Comparison of ENCODE assay signal across 20 mouse cellular contexts in the genomic region with DNA sequence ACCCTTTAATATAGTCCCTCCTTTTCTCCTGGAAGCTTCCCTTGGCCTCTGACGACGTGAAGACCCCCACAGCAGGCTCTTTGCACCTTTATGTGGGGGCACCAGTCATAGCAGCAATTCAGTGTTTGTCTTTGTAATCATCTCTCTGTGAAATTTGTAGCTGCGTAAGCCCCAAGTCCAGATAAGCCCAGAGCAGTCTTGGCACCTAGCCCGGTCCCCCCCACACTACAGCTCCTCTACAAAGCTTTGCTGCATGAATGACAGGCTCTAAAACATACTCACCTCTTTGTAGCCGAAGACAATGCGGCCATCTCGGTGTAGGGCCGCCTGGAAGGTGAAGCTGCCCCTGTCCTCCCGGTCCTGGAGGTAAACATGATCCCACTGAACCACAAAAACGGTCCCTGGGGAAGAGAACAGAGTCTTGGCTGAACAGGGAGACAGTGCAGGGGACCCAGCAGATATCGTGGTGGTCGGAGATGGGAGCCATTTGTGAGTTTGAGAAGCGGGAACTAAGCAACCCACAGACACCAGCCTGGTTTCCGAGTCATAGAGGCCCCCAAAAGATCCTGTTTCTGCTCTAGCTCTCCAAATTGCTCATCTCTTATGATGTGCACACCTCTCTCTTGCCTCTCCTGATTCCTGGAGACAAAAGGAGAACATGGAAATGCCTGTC. TPM values are rescaled to one million over a fixed set of nuclear protein-coding genes. Genes with fewer than 3 reads are reported as not detected.
DNase-seq lines count a peak whose midpoint lies in the region; ATAC-seq and TF ChIP-seq lines count a peak whose summit lies in the region.
"Had no signal": no experiment of that assay in that cellular context is flagged by ENCODE, and none has a peak within 500 bp of the region (broad histone marks: within the 10 kb centered on the region; RNA-seq: fewer than 3 reads in every experiment).

No protein-coding gene starts in this region.

- peaks cover 4% of the 10 kb centered on the region; the same call in 1 of the 2 replicates for H3K4me1 ChIP-seq in embryonic facial prominence, embryonic 14.5 days (ENCODE audit: control insufficient read depth, insufficient read depth, low read length)
- H3K4me1 ChIP-seq in embryonic facial prominence, embryonic 10.5 days = peaks cover 38% of the 10 kb centered on the region
- 0 out of 2 replicates have a peak, but pooled peaks cover 5% of the 10 kb centered on the region for H3K4me1 ChIP-seq in heart, postnatal 0 days (ENCODE audit: control insufficient read depth, insufficient read depth)
- H3K4me1 ChIP-seq in midbrain, embryonic 14.5 days (ENCODE audit: control insufficient read depth, insufficient read depth, low read length) = peaks cover 28% of the 10 kb centered on the region
- H3K4me1 ChIP-seq in midbrain, embryonic 16.5 days (ENCODE audit: control insufficient read depth, insufficient read depth, low read length) = peaks cover 31% of the 10 kb centered on the region
- H3K4me1 ChIP-seq in liver, postnatal 0 days (ENCODE audit: insufficient read depth) = peaks cover 12% of the 10 kb centered on the region
- H3K4me1 ChIP-seq: limb, embryonic 12.5 days had no signal

- no peak for TF ChIP-seq CTCF in heart, postnatal 0 days (IDR thresholded peaks at IDR 0.05; ENCODE audit: low read depth)
- TF ChIP-seq CTCF in liver, postnatal 0 days (IDR thresholded peaks at IDR 0.05; ENCODE audit: low read depth) = no peak

- no peak for TF ChIP-seq EP300 in heart, postnatal 0 days (IDR thresholded peaks at IDR 0.05; ENCODE audit: low read depth)
- no peak for TF ChIP-seq EP300 in liver, postnatal 0 days (IDR thresholded peaks at IDR 0.05; ENCODE audit: low read depth)

- H3K9ac ChIP-seq in embryonic facial prominence, embryonic 14.5 days (ENCODE audit: low read depth, low read length) = no peak overlapping the region
- no peak overlapping the region for H3K9ac ChIP-seq in heart, postnatal 0 days (replicated peaks; ENCODE audit: low read depth, low read length)
- no peak overlapping the region for H3K9ac ChIP-seq in midbrain, embryonic 14.5 days (replicated peaks; ENCODE audit: low read length)
- H3K9ac ChIP-seq in midbrain, embryonic 16.5 days (ENCODE audit: low read depth, low read length) = no peak overlapping the region
- H3K9ac ChIP-seq in liver, postnatal 0 days (replicated peaks) = no peak overlapping the region
- H3K9ac ChIP-seq: hindbrain, embryonic 15.5 days; limb, embryonic 12.5 days; midbrain, embryonic 12.5 days had no signal

- peak; percentile 16 for DNase-seq in embryonic facial prominence, embryonic 14.5 days (ENCODE audit: low spot score)
- no peak for DNase-seq in embryonic facial prominence, embryonic 10.5 days (ENCODE audit: low spot score)
- peak; percentile 26 for DNase-seq in heart, postnatal 0 days (ENCODE audit: low spot score)
- DNase-seq in heart, adult 18-20 months = no peak
- DNase-seq in midbrain, embryonic 14.5 days = peak; percentile 31
- DNase-seq in liver, postnatal 0 days = peak; percentile 45
- DNase-seq in neural tube, embryonic 10.5 days (ENCODE audit: extremely low spot score, low spot score) = no peak
- DNase-seq: adrenal gland, postnatal 10 days; cerebellum, adult 11-12 months; cerebellum, postnatal 25 days; heart, adult 11 months; kidney, postnatal 14 days; lung, postnatal 36 days; right cerebral cortex, adult 18-20 months had no signal

- no peaks in the 10 kb centered on the region for H3K36me3 ChIP-seq in embryonic facial prominence, embryonic 14.5 days (ENCODE audit: control insufficient read depth, insufficient read depth, low read length)
- H3K36me3 ChIP-seq in embryonic facial prominence, embryonic 10.5 days (replicated peaks) = no peaks in the 10 kb centered on the region
- H3K36me3 ChIP-seq in heart, postnatal 0 days (replicated peaks; ENCODE audit: control insufficient read depth, insufficient read depth, low read length) = no peaks in the 10 kb centered on the region
- no peaks in the 10 kb centered on the region for H3K36me3 ChIP-seq in midbrain, embryonic 14.5 days (ENCODE audit: control insufficient read depth, insufficient read depth, low read length)
- no peaks in the 10 kb centered on the region for H3K36me3 ChIP-seq in midbrain, embryonic 16.5 days (ENCODE audit: control insufficient read depth, insufficient read depth, low read length)
- no peaks in the 10 kb centered on the region for H3K36me3 ChIP-seq in liver, postnatal 0 days (replicated peaks; ENCODE audit: insufficient read depth, low read length)
- H3K36me3 ChIP-seq: hindbrain, embryonic 15.5 days; limb, embryonic 12.5 days; midbrain, embryonic 12.5 days had no signal

- H3K4me3 ChIP-seq in embryonic facial prominence, embryonic 14.5 days (ENCODE audit: low read depth, low read length) = no peak overlapping the region
- no peak overlapping the region for H3K4me3 ChIP-seq in embryonic facial prominence, embryonic 10.5 days
- H3K4me3 ChIP-seq in heart, postnatal 0 days (ENCODE audit: low read depth, low read length) = no peak overlapping the region
- no peak overlapping the region for H3K4me3 ChIP-seq in midbrain, embryonic 14.5 days (replicated peaks; ENCODE audit: low read depth, low read length)
- H3K4me3 ChIP-seq in midbrain, embryonic 16.5 days (ENCODE audit: low read depth, low read length) = no peak overlapping the region
- no peak overlapping the region for H3K4me3 ChIP-seq in liver, postnatal 0 days (ENCODE audit: low read depth, low read length)
- H3K4me3 ChIP-seq: hindbrain, embryonic 15.5 days; limb, embryonic 12.5 days; midbrain, embryonic 12.5 days had no signal

- no peaks in the 10 kb centered on the region for H3K9me3 ChIP-seq in embryonic facial prominence, embryonic 14.5 days (ENCODE audit: control insufficient read depth, low read length)
- H3K9me3 ChIP-seq in embryonic facial prominence, embryonic 10.5 days = no peaks in the 10 kb centered on the region
- H3K9me3 ChIP-seq in heart, postnatal 0 days (replicated peaks; ENCODE audit: control insufficient read depth, low read length) = no peaks in the 10 kb centered on the region
- H3K9me3 ChIP-seq in midbrain, embryonic 14.5 days (ENCODE audit: control insufficient read depth, low read length) = no peaks in the 10 kb centered on the region
- H3K9me3 ChIP-seq in midbrain, embryonic 16.5 days (replicated peaks; ENCODE audit: control insufficient read depth, low read length, poor library complexity, severe bottlenecking) = no peaks in the 10 kb centered on the region
- H3K9me3 ChIP-seq in liver, postnatal 0 days (ENCODE audit: low read length) = no peaks in the 10 kb centered on the region
- H3K9me3 ChIP-seq: hindbrain, embryonic 15.5 days; limb, embryonic 12.5 days; midbrain, embryonic 12.5 days had no signal

- no peaks in the 10 kb centered on the region for H3K27me3 ChIP-seq in embryonic facial prominence, embryonic 14.5 days (replicated peaks; ENCODE audit: control insufficient read depth, insufficient read depth, low read length)
- no peaks in the 10 kb centered on the region for H3K27me3 ChIP-seq in embryonic facial prominence, embryonic 10.5 days (replicated peaks; ENCODE audit: low read depth, poor library complexity, severe bottlenecking)
- H3K27me3 ChIP-seq in heart, postnatal 0 days (ENCODE audit: control insufficient read depth, insufficient read depth, low read length) = no peaks in the 10 kb centered on the region
- no peaks in the 10 kb centered on the region for H3K27me3 ChIP-seq in midbrain, embryonic 14.5 days (ENCODE audit: control insufficient read depth, insufficient read depth, low read length)
- H3K27me3 ChIP-seq in midbrain, embryonic 16.5 days (ENCODE audit: control insufficient read depth, insufficient read depth, low read depth, low read length) = no peaks in the 10 kb centered on the region
- no peaks in the 10 kb centered on the region for H3K27me3 ChIP-seq in liver, postnatal 0 days (ENCODE audit: insufficient read depth, low read length)
- H3K27me3 ChIP-seq: CH12.LX; hindbrain, embryonic 15.5 days; limb, embryonic 12.5 days; midbrain, embryonic 12.5 days had no signal

- H3K27ac ChIP-seq in embryonic facial prominence, embryonic 14.5 days (replicated peaks; ENCODE audit: low read depth, low read length) = no peak overlapping the region
- no peak overlapping the region for H3K27ac ChIP-seq in embryonic facial prominence, embryonic 10.5 days (replicated peaks)
- no peak overlapping the region for H3K27ac ChIP-seq in heart, postnatal 0 days (ENCODE audit: low read depth)
- H3K27ac ChIP-seq in midbrain, embryonic 14.5 days (replicated peaks; ENCODE audit: low read depth, low read length) = no peak overlapping the region
- H3K27ac ChIP-seq in midbrain, embryonic 16.5 days (ENCODE audit: low read length) = no peak overlapping the region; the same call in 1 of the 2 replicates
- no peak overlapping the region for H3K27ac ChIP-seq in liver, postnatal 0 days (ENCODE audit: low read depth)
- H3K27ac ChIP-seq: hindbrain, embryonic 15.5 days; limb, embryonic 12.5 days; midbrain, embryonic 12.5 days had no signal

- no peak for ATAC-seq in embryonic facial prominence, embryonic 14.5 days (ENCODE audit: low read depth)
- ATAC-seq in heart, postnatal 0 days (ENCODE audit: insufficient read depth, low read depth) = no peak
- ATAC-seq in midbrain, embryonic 14.5 days (ENCODE audit: low FRiP score, low TSS enrichment) = no peak
- ATAC-seq in midbrain, embryonic 16.5 days = no peak
- no peak for ATAC-seq in liver, postnatal 0 days
- ATAC-seq: intestine, postnatal 0 days had no signal

- no peak overlapping the region for H3K4me2 ChIP-seq in embryonic facial prominence, embryonic 14.5 days (ENCODE audit: low read depth, low read length)
- H3K4me2 ChIP-seq in heart, postnatal 0 days (ENCODE audit: low read depth, low read length) = no peak overlapping the region
- H3K4me2 ChIP-seq in midbrain, embryonic 14.5 days (ENCODE audit: low read length) = no peak overlapping the region
- no peak overlapping the region for H3K4me2 ChIP-seq in midbrain, embryonic 16.5 days (ENCODE audit: low read length)
- H3K4me2 ChIP-seq in liver, postnatal 0 days (ENCODE audit: low read depth, low read length) = no peak overlapping the region
- H3K4me2 ChIP-seq: hindbrain, embryonic 15.5 days; limb, embryonic 12.5 days; midbrain, embryonic 12.5 days had no signal

- WGBS in embryonic facial prominence, embryonic 14.5 days = 74% methylated on average over 14 of the region's 14 CpGs
- WGBS in embryonic facial prominence, embryonic 10.5 days = 84% methylated on average over 14 of the region's 14 CpGs
- 26% methylated on average over 14 of the region's 14 CpGs for WGBS in heart, postnatal 0 days
- 72% methylated on average over 14 of the region's 14 CpGs for WGBS in midbrain, embryonic 14.5 days
- 62% methylated on average over 14 of the region's 14 CpGs for WGBS in midbrain, embryonic 16.5 days
- 39% methylated on average over 14 of the region's 14 CpGs for WGBS in liver, postnatal 0 days (ENCODE audit: insufficient replicate concordance)

RNA-seq across cellular contexts. Expression of a gene that starts 31.6 kb away (rescaled TPM):
- polyA plus RNA-seq in embryonic facial prominence, embryonic 14.5 days (2014; fragmentation: Nextera tagmentation; extraction: Ambion mirVana) = 1.6 and 2.0 TPM in 2 replicates
- 0.07 and 0.13 TPM in 2 replicates for polyA plus RNA-seq in embryonic facial prominence, embryonic 10.5 days (2016; fragmentation: Nextera tagmentation; extraction: Ambion mirVana)
- total RNA-seq in heart, postnatal 0 days (2014; rRNA removed; ENCODE audit: low replicate concordance) = 0.39 and 2.6 TPM in 2 replicates
- polyA plus RNA-seq in heart, postnatal 0 days (2015; fragmentation: Nextera tagmentation; extraction: Ambion mirVana) = 2.1 TPM in 2 replicates
- 1 to 10 TPM; 3.2 to 4.6 TPM for total RNA-seq in heart, adult 18-20 months (2021)
- 0.96 and 1.2 TPM in 2 replicates for polyA plus RNA-seq in midbrain, embryonic 14.5 days (2014; fragmentation: Nextera tagmentation; extraction: Ambion mirVana)
- polyA plus RNA-seq in midbrain, embryonic 16.5 days (2015; fragmentation: Nextera tagmentation; extraction: Ambion mirVana) = 2.7 and 3.1 TPM in 2 replicates
- 0.75 TPM in 2 replicates for polyA plus RNA-seq in liver, postnatal 0 days (2015; fragmentation: Nextera tagmentation; extraction: Ambion mirVana)
- polyA plus RNA-seq: limb, embryonic 12.5 days had no signal

RNA-seq across cellular contexts. Expression of a gene that starts 41.4 kb away (rescaled TPM):
- 6.1 and 7.0 TPM in 2 replicates for polyA plus RNA-seq in embryonic facial prominence, embryonic 14.5 days (2014; fragmentation: Nextera tagmentation; extraction: Ambion mirVana)
- polyA plus RNA-seq in embryonic facial prominence, embryonic 10.5 days (2016; fragmentation: Nextera tagmentation; extraction: Ambion mirVana) = 15.6 and 19.2 TPM in 2 replicates
- total RNA-seq in heart, postnatal 0 days (2014; rRNA removed; ENCODE audit: low replicate concordance) = 4.3 TPM in 1 of 2 replicates, not detected in the other
- 2.9 TPM in 2 replicates for polyA plus RNA-seq in heart, postnatal 0 days (2015; fragmentation: Nextera tagmentation; extraction: Ambion mirVana)
- total RNA-seq in heart, adult 18-20 months (2021) = 1 to 10 TPM in 1 of 2 experiments, not detected in 1; 1.1 TPM
- 7.1 and 12.1 TPM in 2 replicates for polyA plus RNA-seq in midbrain, embryonic 14.5 days (2014; fragmentation: Nextera tagmentation; extraction: Ambion mirVana)
- 6.3 and 8.4 TPM in 2 replicates for polyA plus RNA-seq in midbrain, embryonic 16.5 days (2015; fragmentation: Nextera tagmentation; extraction: Ambion mirVana)
- polyA plus RNA-seq in liver, postnatal 0 days (2015; fragmentation: Nextera tagmentation; extraction: Ambion mirVana) = 9.9 and 10.0 TPM in 2 replicates

Comparison
In these comparisons a context has a peak if more than half of its experiments do, and no peak if none do; other contexts are left out.
1. DNase-seq: peak in embryonic facial prominence, embryonic 14.5 days (single experiment), heart, postnatal 0 days (single experiment), midbrain, embryonic 14.5 days (single experiment) and liver, postnatal 0 days (single experiment); none in embryonic facial prominence, embryonic 10.5 days (single experiment), heart, adult 18-20 months (0 of 2) and neural tube, embryonic 10.5 days (single experiment).